Mouse (Mus musculus): ENCODE data around the gene Htra3.

GRCm38 (mm10) chr5:35643401-35644048, 36.1 kb downstream of the Htra3 start:
- TF ChIP-seq EP300 (IDR thresholded peaks at IDR 0.05; ENCODE audit: low read depth) (no peak), CTCF (IDR thresholded peaks at IDR 0.05; ENCODE audit: low read depth) (no peak)

Measured in liver, postnatal 0 days (tissue).